Mouse (Mus musculus): ENCODE results near the gene Golm1.

Golm1 gene

GRCm38 (mm10) chr13:59674761-59675150 lies 855 bp downstream of the Golm1 start:
- DNase-seq = peak; percentile 52 to 57

- DNase-seq = no peak
These were observed 1.4 kb downstream of the Golm1 start for GRCm38 (mm10) chr13:59674215-59674614.

- DNase-seq = no peak
These were observed 2.0 kb downstream of the Golm1 start for GRCm38 (mm10) chr13:59673597-59673996.

GRCm38 (mm10) chr13:59672248-59672647 lies 3.4 kb downstream of the Golm1 start:
- DNase-seq = no peak

- no peak for DNase-seq
These were observed 4.1 kb downstream of the Golm1 start for GRCm38 (mm10) chr13:59671521-59671920.

- no peak for DNase-seq
These were observed 5.7 kb downstream of the Golm1 start for GRCm38 (mm10) chr13:59669946-59670345.

- no peak for DNase-seq
These were observed 7.0 kb downstream of the Golm1 start for GRCm38 (mm10) chr13:59668501-59669093.

GRCm38 (mm10) chr13:59667763-59668162 lies 7.8 kb downstream of the Golm1 start:
- DNase-seq = no peak

- DNase-seq = no peak
These were observed 11.5 kb downstream of the Golm1 start for GRCm38 (mm10) chr13:59663939-59664712.

GRCm38 (mm10) chr13:59661966-59662365 lies 13.6 kb downstream of the Golm1 start:
- DNase-seq = no peak

GRCm38 (mm10) chr13:59661387-59661786 lies 14.2 kb downstream of the Golm1 start:
- DNase-seq = no peak

GRCm38 (mm10) chr13:59660371-59660770 lies 15.2 kb downstream of the Golm1 start:
- DNase-seq = no peak

GRCm38 (mm10) chr13:59657781-59658180 lies 17.8 kb downstream of the Golm1 start:
- no peak for DNase-seq

- no peak for DNase-seq
These were observed 18.6 kb downstream of the Golm1 start for GRCm38 (mm10) chr13:59656975-59657388.

GRCm38 (mm10) chr13:59656316-59656832 lies 19.2 kb downstream of the Golm1 start:
- DNase-seq = no peak

GRCm38 (mm10) chr13:59655718-59656315 lies 19.8 kb downstream of the Golm1 start:
- DNase-seq = no peak

GRCm38 (mm10) chr13:59654465-59654864 lies 21.1 kb downstream of the Golm1 start:
- no peak for DNase-seq

- no peak for DNase-seq
These were observed 22.5 kb downstream of the Golm1 start for GRCm38 (mm10) chr13:59653136-59653535.

- DNase-seq = no peak
These were observed 23.0 kb downstream of the Golm1 start for GRCm38 (mm10) chr13:59652651-59653050.

- DNase-seq = no peak
These were observed 25.8 kb downstream of the Golm1 start for GRCm38 (mm10) chr13:59649781-59650180.

- DNase-seq = peak; percentile 44 to 62
These were observed 27.0 kb downstream of the Golm1 start for GRCm38 (mm10) chr13:59648598-59648997.

GRCm38 (mm10) chr13:59647484-59647883 lies 28.1 kb downstream of the Golm1 start:
- no peak for DNase-seq

GRCm38 (mm10) chr13:59646674-59647244 lies 28.9 kb downstream of the Golm1 start:
- no peak for DNase-seq

Data from cerebellum, postnatal 14 days (tissue).